Mouse (Mus musculus) activated CD4-positive, CD25-positive, alpha-beta regulatory T cell, adult 4 months (primary cell): ENCODE measurements around the gene Sema3f. TPM values are rescaled to one million over a fixed set of nuclear protein-coding genes. Genes with fewer than 3 reads are reported as not detected.
A peak's percentile ranks its signal among the peaks of the same experiment; 100 is the strongest.

Experiments used
- ATAC-seq: one replicate; pipeline ENCODE4 v1.8.0; 2017
- polyA plus RNA-seq, 2 experiments: library from polyadenylated mRNA; unstranded; fragments of 100-300 nt; shearing (Covaris generic); gene quantifications; one replicate each; pipeline ENCODE4 v1.2.1; 2017

Gene Sema3f
- polyA plus RNA-seq, 2 experiments from 2014 or later = not detected

DNA sequence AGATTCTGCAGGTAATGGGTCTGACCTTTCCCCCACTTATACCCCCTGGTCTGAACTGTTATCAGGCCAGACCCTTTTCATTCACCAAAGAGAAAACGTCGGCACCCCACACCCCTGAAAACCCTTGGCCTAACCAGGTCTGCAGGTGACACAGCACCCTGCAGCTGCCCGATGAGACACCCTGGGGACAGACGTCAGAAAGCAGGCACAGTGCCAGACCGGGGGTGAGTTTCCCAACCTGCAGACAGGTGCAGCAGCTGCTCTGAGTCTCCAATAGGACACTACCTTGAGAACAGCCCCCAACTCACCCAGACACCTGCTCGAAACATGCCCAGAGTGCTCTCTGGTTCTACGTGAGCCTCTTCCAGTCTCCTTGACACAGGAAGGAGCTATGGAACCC lies 21.3 kb downstream of the Sema3f start:
- no peak for ATAC-seq

DNA sequence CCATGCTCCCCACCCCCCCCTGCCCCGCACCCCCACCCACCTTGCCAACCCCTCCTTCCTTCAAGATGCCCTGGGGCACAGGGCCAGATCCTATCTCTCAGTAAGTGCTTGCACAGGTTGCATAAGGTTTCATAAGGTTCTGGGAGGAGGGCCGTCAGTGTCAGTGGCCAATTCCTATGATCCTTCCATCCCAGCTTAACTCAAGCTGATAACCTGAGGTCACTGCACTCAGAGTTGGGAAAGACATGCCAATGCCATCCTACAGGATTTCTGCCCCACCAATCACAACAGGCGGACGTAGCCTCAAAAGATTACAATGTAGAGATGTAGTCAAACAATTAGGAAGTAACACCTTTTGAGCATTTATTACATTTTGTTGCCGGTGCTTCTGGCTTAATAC lies 21.9 kb downstream of the Sema3f start:
- no peak for ATAC-seq

DNA sequence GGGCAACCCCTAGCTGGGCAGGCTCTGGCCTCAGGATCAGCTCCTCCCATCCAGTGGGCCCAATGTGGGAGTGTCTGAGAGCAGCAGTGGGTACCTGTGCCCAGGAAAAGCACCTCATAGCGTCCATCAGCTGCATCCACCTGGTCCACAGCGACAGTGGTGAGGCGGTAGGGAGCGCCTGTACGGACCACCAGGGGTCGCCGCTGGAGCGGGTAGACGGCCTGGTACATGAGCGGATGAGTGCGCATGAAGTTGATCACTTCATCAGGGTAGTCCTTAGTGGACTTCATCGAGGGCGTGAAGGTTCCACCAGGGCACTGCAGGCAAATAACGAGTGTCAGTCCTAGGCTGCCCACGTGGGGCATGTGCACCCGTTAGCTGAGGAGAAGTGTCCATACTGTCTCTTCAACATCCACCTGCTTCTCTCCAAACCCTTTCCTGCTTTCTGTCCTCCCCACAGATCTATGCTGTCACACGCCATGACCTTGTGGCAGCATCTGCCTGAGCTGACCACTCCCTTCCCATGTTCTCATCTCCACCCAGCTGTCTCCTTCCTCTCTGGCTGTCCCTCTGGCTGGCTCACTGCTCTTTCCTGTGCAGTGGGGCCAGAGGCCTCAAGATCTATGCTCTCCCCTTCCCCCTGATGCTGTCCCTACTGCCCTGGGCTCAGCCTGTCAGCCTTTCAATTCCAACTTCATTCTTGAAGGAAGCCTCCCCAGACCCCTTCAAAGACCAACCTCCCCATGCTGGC lies 24.9 kb downstream of the Sema3f start:
- ATAC-seq = no peak

DNA sequence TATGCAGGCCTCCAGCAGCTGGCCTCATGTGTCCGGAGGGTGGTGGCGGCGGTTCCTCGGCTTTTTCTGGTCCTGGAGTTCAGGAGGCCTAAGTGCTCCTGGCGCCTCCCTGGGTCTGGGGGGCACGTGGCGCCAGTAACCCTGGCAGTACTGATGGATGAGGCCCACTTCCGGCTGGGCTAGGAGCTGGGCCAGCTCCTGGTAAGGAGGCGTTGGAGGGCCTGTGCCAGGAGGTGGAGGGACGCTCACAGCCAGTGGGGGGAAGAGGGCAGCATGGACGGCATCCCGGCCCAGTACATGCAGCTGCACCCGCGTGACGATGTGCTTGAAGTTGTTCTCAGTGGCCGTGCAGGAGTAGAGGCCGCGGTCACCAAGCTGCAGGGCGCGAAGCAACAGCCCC lies 27.9 kb downstream of the Sema3f start:
- no peak for ATAC-seq

DNA sequence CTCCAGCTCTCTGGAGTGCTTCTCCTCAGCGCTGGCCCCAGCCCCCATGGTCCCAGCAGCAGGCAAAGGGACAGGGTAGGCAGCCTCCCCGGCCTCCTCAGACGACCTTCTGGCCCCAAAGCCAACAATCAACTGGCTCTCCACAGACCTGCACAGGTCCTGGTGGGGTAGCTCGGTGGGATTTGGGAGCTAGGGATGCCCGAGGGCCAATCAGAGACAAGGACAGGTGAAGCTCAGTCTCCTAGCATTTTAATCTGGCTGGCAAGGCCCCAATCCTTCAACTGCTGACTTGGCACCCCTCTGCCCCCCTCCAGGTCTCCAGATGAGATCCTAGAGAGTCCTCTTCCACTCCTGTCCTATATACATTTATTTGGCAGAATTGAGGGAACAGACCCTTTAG lies 30.8 kb downstream of the Sema3f start, which contains the start of gene Gnat1:
TSS of gene Gnat1 (minus strand) at position 212 of the 400 bp plus-strand sequence.
- no peak for ATAC-seq

DNA sequence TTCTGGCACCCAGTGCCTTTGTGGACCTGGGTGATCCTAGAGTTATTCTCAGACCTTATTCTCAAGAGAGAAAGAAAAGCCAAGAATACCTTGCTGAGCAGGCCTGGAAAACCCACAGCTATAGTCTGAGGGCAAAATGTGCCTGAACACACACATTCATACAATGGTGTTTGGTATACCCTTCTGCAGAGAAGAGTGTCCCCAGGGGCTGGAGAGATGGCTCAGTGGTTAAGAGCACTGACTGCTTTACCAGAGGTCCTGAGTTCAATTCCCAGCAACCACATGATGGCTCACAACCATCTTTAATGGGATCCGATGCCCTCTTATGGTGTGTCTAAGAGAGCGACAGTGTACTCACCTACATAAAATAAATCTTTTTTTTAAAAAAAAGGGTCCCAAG lies 31.4 kb downstream of the Sema3f start:
- no peak for ATAC-seq

DNA sequence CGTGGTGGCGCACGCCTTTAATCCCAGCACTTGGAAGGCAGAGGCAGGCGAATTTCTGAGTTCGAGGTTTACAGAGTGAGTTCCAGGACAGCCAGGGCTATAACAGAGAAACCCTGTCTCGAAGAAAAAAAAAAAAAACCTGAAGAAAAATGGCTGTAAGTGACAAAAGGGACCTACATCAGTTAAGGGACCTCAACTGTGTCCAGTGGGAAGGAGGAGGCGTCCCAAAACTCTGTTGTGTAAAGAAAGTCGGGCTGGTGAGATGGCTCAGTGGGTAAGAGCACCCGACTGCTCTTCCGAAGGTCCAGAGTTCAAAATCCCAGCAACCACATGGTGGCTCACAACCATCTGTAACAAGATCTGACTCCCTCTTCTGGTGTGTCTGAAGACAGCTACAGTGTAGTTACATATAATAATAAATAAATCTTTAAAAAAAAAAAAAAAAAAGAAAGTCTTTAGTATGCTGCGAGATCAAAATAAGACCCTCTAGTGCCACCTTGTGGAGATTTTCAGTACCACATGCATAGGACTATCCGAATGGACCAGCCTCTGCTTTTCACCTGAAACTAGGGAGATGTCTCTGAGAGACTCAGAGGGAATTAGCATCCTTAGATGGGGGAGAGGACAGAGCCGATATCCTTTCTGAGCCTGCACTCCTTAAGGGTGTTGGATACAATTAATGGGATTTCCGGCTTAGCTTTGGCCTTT lies 32.3 kb downstream of the Sema3f start:
- ATAC-seq = peak; percentile 44

DNA sequence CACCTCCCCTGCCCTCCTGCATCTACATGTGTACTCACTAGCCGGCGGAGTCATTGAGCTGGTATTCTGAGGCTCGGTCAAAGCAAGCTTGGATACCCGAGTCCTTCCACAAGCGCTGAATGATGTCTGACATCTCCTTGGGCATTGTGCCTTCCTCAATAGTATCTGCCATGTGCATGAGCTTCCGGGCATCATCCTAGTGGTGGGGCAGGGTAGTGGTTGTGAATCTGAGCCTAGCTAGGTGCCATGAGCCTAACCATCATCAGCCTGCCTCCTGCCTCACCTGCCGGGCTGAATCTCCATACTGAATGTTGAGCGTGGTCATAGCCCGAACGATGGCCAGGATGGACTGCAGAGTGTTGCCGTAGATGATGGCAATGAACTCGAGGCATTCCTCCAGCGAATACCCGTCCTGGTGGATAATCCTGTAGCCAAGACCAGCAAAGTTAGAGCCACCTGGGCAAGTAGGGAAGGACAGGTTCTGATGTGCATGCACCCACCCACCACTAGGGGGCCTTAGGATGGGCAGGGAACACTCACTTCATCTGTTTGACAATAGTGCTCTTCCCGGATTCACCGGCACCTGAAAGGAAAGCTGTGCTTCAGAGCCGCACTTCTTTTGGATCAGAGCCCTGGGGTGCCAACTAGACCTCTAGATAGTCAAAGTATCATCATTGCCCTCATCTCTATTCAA lies 33.0 kb downstream of the Sema3f start:
- no peak for ATAC-seq

DNA sequence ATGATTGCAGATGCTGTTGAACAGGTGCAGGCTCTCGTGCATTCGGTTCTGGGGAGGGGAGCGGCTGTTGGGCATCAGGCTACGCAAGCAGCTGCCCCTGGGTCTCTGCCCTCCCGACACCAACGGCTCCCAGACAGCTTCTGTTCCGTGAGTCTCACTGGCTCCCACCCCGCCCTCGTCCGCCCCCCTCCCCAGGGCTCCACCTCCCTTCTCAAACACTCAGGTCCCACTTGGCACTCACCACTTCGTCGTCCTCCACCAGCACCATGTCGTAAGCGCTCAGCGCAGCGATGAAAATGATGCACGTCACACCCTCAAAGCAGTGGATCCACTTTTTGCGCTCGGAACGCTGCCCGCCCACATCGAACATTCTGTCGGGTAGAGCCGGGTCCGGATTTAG lies 34.0 kb downstream of the Sema3f start:
- no peak for ATAC-seq

DNA sequence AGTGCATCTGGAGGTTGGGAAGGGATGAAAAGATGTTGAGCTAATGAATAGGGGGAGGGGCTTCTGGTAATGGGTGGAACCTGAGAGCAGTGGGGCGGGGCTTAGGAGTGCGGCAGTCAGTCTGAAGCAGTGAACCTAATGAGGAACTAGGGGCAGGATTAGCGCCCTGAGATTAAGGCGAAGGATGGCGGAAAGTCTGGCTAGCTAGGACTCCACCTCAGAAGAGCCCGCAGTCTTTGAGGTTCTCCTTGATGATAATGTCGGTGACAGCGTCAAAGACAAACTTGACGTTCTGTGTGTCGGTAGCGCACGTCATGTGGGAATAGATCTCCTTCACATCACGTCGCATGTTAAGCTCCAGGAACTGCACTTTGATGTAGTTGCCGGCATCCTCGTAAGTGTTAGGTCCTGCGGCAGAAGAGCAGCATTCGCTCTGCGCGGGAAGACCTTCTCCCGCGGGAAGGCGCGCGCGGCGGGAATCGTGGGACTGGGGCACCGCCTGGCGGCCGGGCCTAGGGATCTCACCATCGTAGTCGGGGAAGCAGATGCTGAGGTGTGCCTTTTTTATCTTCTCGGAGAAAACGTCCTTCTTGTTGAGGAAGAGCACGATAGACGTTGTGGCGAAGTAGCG lies 34.5 kb downstream of the Sema3f start:
- ATAC-seq = peak; percentile 57

DNA sequence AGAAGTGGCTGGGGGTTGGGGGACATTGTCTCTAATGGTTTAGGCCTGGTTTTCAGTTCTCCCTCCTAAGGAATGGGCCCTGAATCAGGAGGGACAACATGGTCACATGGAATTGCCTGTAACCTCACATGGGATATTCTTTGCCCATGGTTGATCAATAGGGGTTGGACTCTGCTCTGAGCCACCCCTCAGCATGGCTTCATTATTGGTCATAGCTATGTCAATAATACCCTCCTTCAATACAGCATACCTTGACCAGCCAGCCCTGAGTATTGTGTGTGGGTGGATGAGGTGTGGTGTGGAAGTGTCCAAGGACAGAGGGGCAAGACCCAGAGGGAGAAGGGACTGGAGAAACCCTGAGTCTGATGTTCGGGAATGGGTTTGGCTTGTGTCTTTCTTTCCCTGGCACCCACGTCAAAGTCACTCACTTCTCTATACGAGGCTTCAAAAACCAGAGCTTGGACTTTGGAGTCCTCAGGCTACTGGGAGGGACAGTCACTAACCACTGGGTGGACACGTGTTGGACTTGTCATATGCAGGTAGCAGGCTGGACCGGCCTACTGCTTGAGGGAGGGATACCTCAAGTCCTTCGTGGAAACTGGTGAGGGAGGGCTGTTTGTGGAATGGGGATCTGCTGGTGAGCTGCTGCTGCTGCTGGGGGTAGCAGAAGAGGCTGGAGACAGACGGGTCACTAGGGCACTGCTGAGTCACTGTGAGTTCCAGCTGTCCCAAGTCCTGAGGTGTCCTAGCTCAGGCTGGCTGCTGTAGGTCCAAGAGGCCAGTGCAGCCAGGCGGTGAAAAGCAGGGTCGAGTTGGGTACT lies 35.5 kb downstream of the Sema3f start:
- ATAC-seq = no peak

DNA sequence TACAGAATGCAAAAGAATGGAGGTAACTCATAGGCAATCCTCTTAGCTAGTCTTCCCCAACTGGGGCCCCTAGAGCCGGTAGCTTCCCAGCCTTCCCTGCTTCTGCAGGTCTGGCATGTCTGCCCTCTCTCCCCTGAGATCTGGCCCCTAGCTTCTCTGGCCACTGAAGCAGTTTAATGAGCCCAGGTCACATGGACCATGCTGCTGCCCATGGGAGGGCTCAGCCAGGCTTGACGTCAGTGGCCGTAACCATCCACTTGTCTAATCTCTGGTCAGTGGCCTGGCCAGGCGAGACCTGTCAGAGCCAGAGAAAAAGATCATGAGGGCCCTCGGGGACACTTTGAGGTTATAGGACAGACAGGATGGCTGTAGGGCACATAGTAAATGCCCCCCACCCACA lies 40.0 kb downstream of the Sema3f start:
- ATAC-seq = no peak

DNA sequence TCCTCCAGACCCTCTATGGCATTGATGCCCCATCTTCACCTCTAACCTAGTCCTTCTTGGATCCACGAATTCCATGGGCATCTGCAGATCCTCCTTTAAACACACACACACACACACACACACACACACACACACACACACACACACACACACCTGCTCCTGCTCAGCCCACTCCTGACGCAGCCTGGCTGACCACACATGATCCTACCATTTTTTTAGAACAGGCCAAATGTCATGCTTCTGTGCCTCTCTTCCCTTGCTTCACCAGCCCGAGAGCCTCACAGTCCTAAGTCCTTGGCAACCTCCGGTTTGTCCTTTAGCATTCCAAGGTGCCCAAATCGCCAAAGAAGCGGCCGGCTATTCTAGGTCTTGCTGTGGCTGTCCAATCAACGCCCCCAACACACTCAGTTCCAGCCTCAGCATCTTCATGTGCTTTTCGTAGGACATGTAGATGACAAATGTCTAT lies 40.8 kb downstream of the Sema3f start, which contains the start of gene Slc38a3:
TSS of gene Slc38a3 (minus strand) at position 51 of the 466 bp plus-strand sequence.
- ATAC-seq = no peak

DNA sequence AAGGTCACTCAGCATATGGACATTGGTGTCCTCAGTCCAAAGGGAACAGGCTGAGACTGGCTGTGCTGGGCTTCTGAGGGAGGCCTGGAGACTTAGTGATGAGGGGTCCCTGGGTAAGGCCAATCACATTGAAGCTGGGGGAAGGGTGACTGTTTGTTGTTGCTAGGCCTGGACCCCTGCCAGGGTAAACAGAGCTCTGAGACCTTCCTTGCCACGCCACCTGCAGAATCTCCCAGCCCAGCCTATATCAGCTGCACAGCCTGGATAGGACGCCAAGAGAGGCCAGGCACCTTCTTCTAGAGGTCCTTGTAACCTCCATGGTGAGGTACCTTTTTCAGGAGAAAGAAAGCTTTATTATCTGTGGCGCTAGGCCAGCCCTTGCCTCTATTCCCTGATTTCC lies 41.4 kb downstream of the Sema3f start:
- ATAC-seq = no peak

DNA sequence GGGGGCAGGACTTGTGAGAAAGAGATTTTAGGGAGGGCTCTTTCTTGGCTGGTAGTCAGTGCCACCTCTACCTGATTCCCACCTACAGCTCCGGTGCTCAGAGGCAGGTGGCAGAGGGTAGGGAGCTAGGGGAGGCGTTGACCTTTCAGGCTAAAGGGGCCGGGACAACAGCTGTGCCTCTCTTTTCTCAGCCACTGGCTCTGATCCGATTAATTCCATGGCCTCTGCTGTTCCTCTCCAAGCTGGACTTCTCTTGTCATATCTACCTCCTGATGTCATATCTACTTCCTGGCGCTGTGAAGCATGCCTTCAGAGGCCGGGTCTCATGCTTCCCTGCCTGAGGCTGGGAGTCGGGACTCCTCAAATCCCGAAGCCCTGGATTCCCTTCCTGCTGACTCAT lies 42.3 kb downstream of the Sema3f start:
- no peak for ATAC-seq

DNA sequence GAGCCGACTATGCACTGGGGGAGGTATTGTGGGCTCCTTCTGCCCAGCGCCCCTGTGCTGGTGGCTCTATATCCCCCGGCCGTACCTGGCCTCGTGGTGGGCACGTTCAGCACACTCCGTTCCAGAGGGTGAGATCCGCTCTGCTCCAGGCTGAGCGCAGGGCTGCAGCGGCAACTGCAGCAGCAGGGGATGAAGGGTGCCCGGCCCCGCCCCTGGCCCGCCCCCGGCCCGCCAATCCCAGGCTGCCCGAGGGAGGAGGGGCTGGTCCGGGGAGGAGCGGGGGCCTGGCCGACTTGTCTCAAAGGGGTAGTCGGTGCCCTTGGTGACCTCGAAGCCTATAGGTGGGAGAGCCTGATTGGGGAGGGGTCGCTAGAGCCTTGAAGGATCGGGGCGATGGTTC lies 43.1 kb downstream of the Sema3f start:
- no peak for ATAC-seq

DNA sequence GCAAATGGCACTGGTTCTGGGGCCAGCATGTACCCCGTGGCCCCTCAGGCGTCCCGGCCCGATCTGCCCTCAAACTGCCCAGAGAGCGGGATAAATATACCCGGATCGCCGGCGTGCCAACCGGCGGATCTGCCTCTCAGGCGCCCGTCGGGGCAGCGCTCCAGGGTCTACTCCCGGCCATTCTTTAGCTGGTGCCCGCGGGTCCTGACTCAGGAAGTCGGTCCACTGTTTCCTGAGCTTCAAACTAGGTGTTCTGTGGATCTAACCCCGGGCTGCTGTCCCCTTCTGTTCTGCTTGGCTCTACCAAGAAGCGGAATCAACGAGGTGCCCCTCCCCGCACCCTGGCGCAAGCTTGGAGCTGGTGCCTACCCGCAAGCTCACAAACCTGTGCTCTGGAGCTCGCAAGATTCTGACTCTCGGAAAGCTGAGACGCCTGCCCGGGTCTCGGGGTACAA lies 43.5 kb downstream of the Sema3f start:
- no peak for ATAC-seq

DNA sequence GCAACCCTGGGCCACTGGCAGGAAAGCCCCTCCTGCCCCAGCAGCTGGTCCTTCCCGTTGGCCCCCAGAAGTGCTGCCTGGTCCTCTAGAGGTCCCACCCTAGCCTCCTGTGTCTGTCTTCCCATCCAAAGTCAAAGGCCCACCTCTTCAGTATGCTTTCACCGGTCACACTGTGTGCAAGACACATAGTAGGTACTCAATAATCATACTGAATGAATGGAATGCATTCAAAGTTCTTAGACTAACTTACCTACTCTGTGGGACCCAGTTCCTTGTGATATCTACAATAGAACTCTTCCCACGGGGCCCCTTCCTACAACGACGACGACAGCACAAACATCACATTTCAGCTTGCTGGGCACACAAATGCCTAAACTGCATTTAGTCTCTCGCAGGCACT lies 45.0 kb downstream of the Sema3f start:
- ATAC-seq = no peak

DNA sequence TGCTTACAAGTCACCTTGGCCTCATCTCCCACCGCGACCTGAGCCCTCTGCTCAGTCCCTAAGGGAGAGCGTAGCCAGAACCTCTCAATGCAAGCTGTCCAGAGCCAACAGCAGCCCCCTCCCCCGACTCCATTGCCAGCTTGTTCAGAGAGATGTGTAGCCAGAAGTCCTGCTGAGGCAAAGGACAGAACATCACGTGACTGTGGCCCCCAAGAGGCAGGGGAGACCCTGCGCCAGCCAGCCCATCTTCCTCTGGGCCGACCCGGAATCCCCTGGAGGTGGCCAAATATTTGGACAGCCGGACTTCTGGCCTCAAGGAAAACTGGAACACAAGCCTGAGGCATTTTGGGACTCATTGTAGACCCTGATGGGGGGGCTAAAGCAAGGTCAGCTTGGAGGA lies 46.8 kb downstream of the Sema3f start:
- ATAC-seq = no peak

DNA sequence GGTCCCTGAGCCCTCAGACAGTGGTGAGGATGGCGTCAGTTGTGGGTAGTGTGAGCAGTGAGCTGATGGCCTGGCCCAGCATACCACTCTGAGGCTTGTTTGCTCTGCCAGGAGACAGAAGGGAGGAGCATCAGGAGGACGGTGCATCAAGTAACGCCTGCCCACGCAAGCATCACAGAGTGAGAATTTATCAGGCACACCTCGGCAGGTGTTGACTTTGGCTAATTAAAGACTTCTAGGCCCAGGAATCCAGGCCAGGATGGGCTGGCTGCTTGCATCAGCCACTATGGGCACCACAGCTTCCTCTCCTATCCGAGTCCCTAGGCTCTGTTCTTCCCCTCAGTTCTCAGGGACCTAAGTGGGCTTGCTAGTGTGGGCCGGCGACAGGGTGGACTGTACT lies 47.9 kb downstream of the Sema3f start:
- ATAC-seq = no peak

DNA sequence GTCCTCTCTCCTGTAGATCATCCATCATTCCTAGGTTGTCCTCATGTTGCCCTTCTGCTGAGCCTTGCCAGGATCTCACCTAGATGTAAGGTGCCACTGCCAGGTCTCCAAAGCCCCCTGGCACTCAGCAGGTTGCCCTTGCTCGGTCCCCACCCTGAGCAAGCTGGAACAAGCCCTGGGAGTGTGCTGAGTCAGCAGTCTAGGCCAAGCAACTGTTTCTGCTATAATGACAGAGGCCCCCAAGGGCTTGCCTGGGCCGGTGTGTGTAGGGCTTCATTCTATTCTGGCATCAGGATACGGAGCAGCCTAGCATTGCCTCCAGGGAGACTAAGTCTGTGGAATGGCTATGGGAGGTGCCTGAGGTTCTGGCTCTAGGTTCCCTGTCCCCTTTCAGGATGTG lies 49.5 kb downstream of the Sema3f start:
- ATAC-seq = no peak

DNA sequence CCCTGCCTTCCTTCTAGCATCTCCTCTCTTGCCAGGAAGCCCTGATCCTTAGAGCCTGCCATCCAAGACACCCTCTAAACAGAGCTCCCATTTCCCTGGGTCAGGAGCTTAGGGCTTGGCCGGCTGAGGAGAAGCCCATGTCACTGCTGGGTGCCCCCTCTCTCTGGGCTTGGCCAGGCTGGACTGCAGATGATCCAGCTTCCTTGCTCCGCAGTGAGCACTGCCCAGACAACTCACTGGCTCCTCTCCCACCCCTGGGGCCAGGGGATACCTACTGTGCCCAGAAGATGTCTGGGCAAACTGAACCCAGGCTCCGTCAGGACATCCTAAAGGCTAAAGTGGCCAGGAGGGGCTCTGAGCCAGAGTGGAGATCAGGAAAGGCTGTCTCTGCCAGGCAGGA lies 50.3 kb downstream of the Sema3f start:
- ATAC-seq = no peak
